Mouse (Mus musculus): Measurements from ENCODE around the gene Dpp9. TPM values are rescaled to one million over a fixed set of nuclear protein-coding genes. Genes with fewer than 3 reads are reported as not detected.
A peak's percentile ranks its signal among the peaks of the same experiment; 100 is the strongest.

Dpp9 gene
- polyA plus RNA-seq, 1 experiment from 2014 or later, result 19.5 TPM

GRCm38 (mm10) chr17:56165671-56166070, 53.0 kb downstream of the Dpp9 start:
- Histone ChIP-seq H3K9me3 (ENCODE audit: control insufficient read depth, low read length) (no peaks in the 10 kb centered on the region), H3K4me3 (ENCODE audit: control insufficient read depth in 1 of 2, insufficient read depth in 1 of 2, low read depth in 1 of 2, low read length in 2 of 2) (no peak overlapping the region), H3K27ac (replicated peaks in 1 of 2; ENCODE audit: control insufficient read depth in 1 of 2, insufficient read depth in 1 of 2, low read depth in 2 of 2, low read length in 2 of 2) (no peak overlapping the region), H3K4me2 (ENCODE audit: low read length) (no peak overlapping the region), H3K9ac (ENCODE audit: low read length) (no peak overlapping the region), H3K4me1 (ENCODE audit: control insufficient read depth in 2 of 2, insufficient read depth in 2 of 2, low read length in 2 of 2) (peaks cover 12 to 13% of the 10 kb centered on the region in 2 experiments), H3K27me3 (ENCODE audit: control insufficient read depth, insufficient read depth, low read length) (0 out of 2 replicates have a peak, but pooled peaks cover 6% of the 10 kb centered on the region), H3K36me3 (ENCODE audit: control insufficient read depth, insufficient read depth, low read length) (no peaks in the 10 kb centered on the region)
- WGBS, result 70% methylated on average over 11 of the region's 11 CpGs
- ATAC-seq (ENCODE audit: insufficient number of reproducible peaks, insufficient read depth, low FRiP score, low read depth), result no peak

- H3K4me2 ChIP-seq (ENCODE audit: low read length), result no peak overlapping the region
- no peak for ATAC-seq (ENCODE audit: insufficient number of reproducible peaks, insufficient read depth, low FRiP score, low read depth)
- no peak overlapping the region for H3K4me3 ChIP-seq (ENCODE audit: control insufficient read depth in 1 of 2, insufficient read depth in 1 of 2, low read depth in 1 of 2, low read length in 2 of 2)
- 0 out of 2 replicates have a peak, but pooled peaks cover 6% of the 10 kb centered on the region for H3K27me3 ChIP-seq (ENCODE audit: control insufficient read depth, insufficient read depth, low read length)
- no peak overlapping the region for H3K9ac ChIP-seq (ENCODE audit: low read length)
- no peaks in the 10 kb centered on the region for H3K9me3 ChIP-seq (ENCODE audit: control insufficient read depth, low read length)
- WGBS, result 61% methylated on average over 3 of the region's 3 CpGs
- no peaks in the 10 kb centered on the region for H3K36me3 ChIP-seq (ENCODE audit: control insufficient read depth, insufficient read depth, low read length)
- H3K4me1 ChIP-seq (ENCODE audit: control insufficient read depth in 2 of 2, insufficient read depth in 2 of 2, low read length in 2 of 2), result peaks cover 11 to 13% of the 10 kb centered on the region in 2 experiments
- H3K27ac ChIP-seq (replicated peaks in 1 of 2; ENCODE audit: control insufficient read depth in 1 of 2, insufficient read depth in 1 of 2, low read depth in 2 of 2, low read length in 2 of 2), result no peak overlapping the region
Observed at GRCm38 (mm10) chr17:56164510-56164909, 54.2 kb downstream of the Dpp9 start.

GRCm38 (mm10) chr17:56163523-56164102, 55.1 kb downstream of the Dpp9 start:
- Histone ChIP-seq H3K36me3 (ENCODE audit: control insufficient read depth, insufficient read depth, low read length) (no peaks in the 10 kb centered on the region), H3K4me1 (ENCODE audit: control insufficient read depth in 2 of 2, insufficient read depth in 2 of 2, low read length in 2 of 2) (peaks cover 11 to 13% of the 10 kb centered on the region in 2 experiments), H3K9ac (ENCODE audit: low read length) (peak overlapping the region; percentile 66; the same call in 1 of the 2 replicates), H3K27me3 (ENCODE audit: control insufficient read depth, insufficient read depth, low read length) (0 out of 2 replicates have a peak, but pooled peaks cover 6% of the 10 kb centered on the region), H3K9me3 (ENCODE audit: control insufficient read depth, low read length) (no peaks in the 10 kb centered on the region), H3K4me2 (ENCODE audit: low read length) (peak overlapping the region; percentile 85), H3K4me3 (ENCODE audit: control insufficient read depth in 1 of 2, insufficient read depth in 1 of 2, low read depth in 1 of 2, low read length in 2 of 2) (peak overlapping the region in 1 of 2 experiments; percentile 44; a peak in 1 of 4 replicates), H3K27ac (replicated peaks in 1 of 2; ENCODE audit: control insufficient read depth in 1 of 2, insufficient read depth in 1 of 2, low read depth in 2 of 2, low read length in 2 of 2) (0 out of 4 replicates have a peak overlapping the region, but pooled peaks of 1 of the 2 experiments have one; percentile 1)
- ATAC-seq (ENCODE audit: insufficient number of reproducible peaks, insufficient read depth, low FRiP score, low read depth), result no peak
- 66% methylated on average over 6 of the region's 6 CpGs for WGBS

GRCm38 (mm10) chr17:56162231-56162774, 56.4 kb downstream of the Dpp9 start, which contains the start of gene Tnfaip8l1:
TSS of gene Tnfaip8l1 (plus strand) at chr17:56162477.
- 2% methylated on average over 30 of the region's 30 CpGs for WGBS
- no peaks in the 10 kb centered on the region for H3K36me3 ChIP-seq (ENCODE audit: control insufficient read depth, insufficient read depth, low read length)
- H3K9ac ChIP-seq (ENCODE audit: low read length), result peak within 1 kb of the TSS; percentile 66
- H3K4me3 ChIP-seq (ENCODE audit: control insufficient read depth in 1 of 2, insufficient read depth in 1 of 2, low read depth in 1 of 2, low read length in 2 of 2), result peak within 1 kb of the TSS; percentile 44
- peak; percentile 95 for ATAC-seq (ENCODE audit: insufficient number of reproducible peaks, insufficient read depth, low FRiP score, low read depth)
- no peaks in the 10 kb centered on the region for H3K9me3 ChIP-seq (ENCODE audit: control insufficient read depth, low read length)
- peak within 1 kb of the TSS in 1 of 2 experiments; percentile 7; a peak in 1 of 4 replicates for H3K27ac ChIP-seq (replicated peaks in 1 of 2; ENCODE audit: control insufficient read depth in 1 of 2, insufficient read depth in 1 of 2, low read depth in 2 of 2, low read length in 2 of 2)
- H3K4me1 ChIP-seq (ENCODE audit: control insufficient read depth in 2 of 2, insufficient read depth in 2 of 2, low read length in 2 of 2), result peaks cover 11 to 13% of the 10 kb centered on the region in 2 experiments
- H3K27me3 ChIP-seq (ENCODE audit: control insufficient read depth, insufficient read depth, low read length), result peaks cover 18% of the 10 kb centered on the region
- peak within 1 kb of the TSS; percentile 85 for H3K4me2 ChIP-seq (ENCODE audit: low read length)

GRCm38 (mm10) chr17:56159729-56160128, 59.0 kb downstream of the Dpp9 start:
- ATAC-seq (ENCODE audit: insufficient number of reproducible peaks, insufficient read depth, low FRiP score, low read depth), result no peak

GRCm38 (mm10) chr17:56153643-56154042, 65.1 kb downstream of the Dpp9 start:
- no peak overlapping the region for H3K4me2 ChIP-seq (ENCODE audit: low read length)
- peaks cover 0 to 4% of the 10 kb centered on the region in 2 experiments; a peak in 1 of 4 replicates for H3K4me1 ChIP-seq (ENCODE audit: control insufficient read depth in 2 of 2, insufficient read depth in 2 of 2, low read length in 2 of 2)
- no peak overlapping the region for H3K9ac ChIP-seq (ENCODE audit: low read length)
- WGBS, result 25% methylated on average over 9 of the region's 9 CpGs
- no peaks in the 10 kb centered on the region for H3K9me3 ChIP-seq (ENCODE audit: control insufficient read depth, low read length)
- no peak overlapping the region for H3K4me3 ChIP-seq (ENCODE audit: control insufficient read depth in 1 of 2, insufficient read depth in 1 of 2, low read depth in 1 of 2, low read length in 2 of 2)
- no peaks in the 10 kb centered on the region for H3K36me3 ChIP-seq (ENCODE audit: control insufficient read depth, insufficient read depth, low read length)
- no peak for ATAC-seq (ENCODE audit: insufficient number of reproducible peaks, insufficient read depth, low FRiP score, low read depth)
- H3K27ac ChIP-seq (replicated peaks in 1 of 2; ENCODE audit: control insufficient read depth in 1 of 2, insufficient read depth in 1 of 2, low read depth in 2 of 2, low read length in 2 of 2), result no peak overlapping the region
- peaks cover 93% of the 10 kb centered on the region for H3K27me3 ChIP-seq (ENCODE audit: control insufficient read depth, insufficient read depth, low read length)

More at GRCm38 (mm10) chr17:56159729-56160128, 59.0 kb downstream of the Dpp9 start:
- Histone ChIP-seq H3K4me2 (ENCODE audit: low read length) (no peak overlapping the region), H3K36me3 (ENCODE audit: control insufficient read depth, insufficient read depth, low read length) (no peaks in the 10 kb centered on the region), H3K9ac (ENCODE audit: low read length) (no peak overlapping the region), H3K4me3 (ENCODE audit: control insufficient read depth in 1 of 2, insufficient read depth in 1 of 2, low read depth in 1 of 2, low read length in 2 of 2) (no peak overlapping the region), H3K4me1 (ENCODE audit: control insufficient read depth in 2 of 2, insufficient read depth in 2 of 2, low read length in 2 of 2) (peaks cover 11 to 13% of the 10 kb centered on the region in 2 experiments), H3K27ac (replicated peaks in 1 of 2; ENCODE audit: control insufficient read depth in 1 of 2, insufficient read depth in 1 of 2, low read depth in 2 of 2, low read length in 2 of 2) (no peak overlapping the region), H3K9me3 (ENCODE audit: control insufficient read depth, low read length) (no peaks in the 10 kb centered on the region), H3K27me3 (ENCODE audit: control insufficient read depth, insufficient read depth, low read length) (peaks cover 42% of the 10 kb centered on the region)
- WGBS, result 3% methylated on average over 9 of the region's 9 CpGs

GRCm38 (mm10) chr17:56149897-56150296, 68.8 kb downstream of the Dpp9 start:
- Histone ChIP-seq H3K4me1 (ENCODE audit: control insufficient read depth in 2 of 2, insufficient read depth in 2 of 2, low read length in 2 of 2) (peaks cover 0 to 4% of the 10 kb centered on the region in 2 experiments; a peak in 1 of 4 replicates), H3K4me3 (ENCODE audit: control insufficient read depth in 1 of 2, insufficient read depth in 1 of 2, low read depth in 1 of 2, low read length in 2 of 2) (no peak overlapping the region), H3K36me3 (ENCODE audit: control insufficient read depth, insufficient read depth, low read length) (no peaks in the 10 kb centered on the region), H3K27me3 (ENCODE audit: control insufficient read depth, insufficient read depth, low read length) (peaks cover 95% of the 10 kb centered on the region), H3K4me2 (ENCODE audit: low read length) (no peak overlapping the region), H3K9me3 (ENCODE audit: control insufficient read depth, low read length) (no peaks in the 10 kb centered on the region), H3K9ac (ENCODE audit: low read length) (no peak overlapping the region), H3K27ac (replicated peaks in 1 of 2; ENCODE audit: control insufficient read depth in 1 of 2, insufficient read depth in 1 of 2, low read depth in 2 of 2, low read length in 2 of 2) (no peak overlapping the region)
- ATAC-seq (ENCODE audit: insufficient number of reproducible peaks, insufficient read depth, low FRiP score, low read depth), result no peak
- WGBS, result 51% methylated on average over 2 of the region's 2 CpGs
